Mouse (Mus musculus): ENCODE measurements around the gene Wwc1.

Gene Wwc1

DNA sequence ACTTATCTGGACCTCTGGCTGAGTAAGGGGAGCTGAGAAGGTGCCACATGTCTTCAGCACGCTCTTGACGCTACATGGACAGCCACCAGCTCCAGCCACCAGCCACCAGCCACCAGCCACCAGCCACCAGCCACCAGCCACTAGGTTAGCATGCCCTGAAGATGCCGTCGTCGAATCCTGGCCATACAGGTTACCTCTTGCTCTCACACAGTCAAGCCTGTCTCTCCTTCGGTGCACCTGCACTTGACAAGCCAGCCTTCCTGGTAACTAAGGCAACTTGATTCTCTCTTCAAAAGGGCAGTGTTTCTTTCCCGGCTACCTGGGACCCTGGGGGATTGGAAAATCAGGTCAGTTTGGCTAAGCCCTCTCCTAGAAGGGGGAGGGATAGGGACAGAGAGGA is 7.2 kb downstream of the Wwc1 start:
- no peak for DNase-seq (ENCODE audit: low read depth, low spot score)

DNA sequence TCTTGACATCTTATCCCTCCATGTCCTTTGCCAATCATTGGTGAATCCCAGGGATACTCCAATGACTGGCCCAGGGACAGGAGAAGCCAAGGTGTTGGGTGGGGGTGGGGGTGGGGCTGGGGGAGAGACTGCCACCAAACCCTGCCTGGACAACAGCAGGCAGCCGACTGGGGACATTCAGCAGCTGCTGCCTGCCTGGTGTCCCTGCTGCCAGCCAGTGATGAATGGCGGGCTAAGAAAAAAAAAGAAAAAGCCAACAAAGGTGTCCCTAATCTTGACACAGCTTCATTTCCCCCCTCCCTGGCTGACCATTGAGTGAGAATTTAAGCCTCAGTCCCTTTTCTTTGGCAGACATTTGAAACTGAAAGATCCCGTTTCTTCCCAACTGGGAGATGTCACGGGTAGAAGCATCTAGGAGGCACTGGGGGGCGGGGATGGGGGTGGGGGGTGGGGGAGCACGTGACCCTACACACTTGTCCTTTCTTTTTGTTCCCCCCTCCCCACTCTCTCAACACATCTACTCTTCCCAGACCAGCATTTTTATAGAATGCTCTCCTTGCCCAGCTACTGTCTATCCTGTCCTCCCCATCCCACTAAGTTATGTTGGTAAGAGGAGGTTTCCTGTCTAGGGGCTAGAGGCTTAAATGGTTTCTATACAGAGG is 7.9 kb downstream of the Wwc1 start:
- DNase-seq (ENCODE audit: low read depth, low spot score), result no peak

DNA sequence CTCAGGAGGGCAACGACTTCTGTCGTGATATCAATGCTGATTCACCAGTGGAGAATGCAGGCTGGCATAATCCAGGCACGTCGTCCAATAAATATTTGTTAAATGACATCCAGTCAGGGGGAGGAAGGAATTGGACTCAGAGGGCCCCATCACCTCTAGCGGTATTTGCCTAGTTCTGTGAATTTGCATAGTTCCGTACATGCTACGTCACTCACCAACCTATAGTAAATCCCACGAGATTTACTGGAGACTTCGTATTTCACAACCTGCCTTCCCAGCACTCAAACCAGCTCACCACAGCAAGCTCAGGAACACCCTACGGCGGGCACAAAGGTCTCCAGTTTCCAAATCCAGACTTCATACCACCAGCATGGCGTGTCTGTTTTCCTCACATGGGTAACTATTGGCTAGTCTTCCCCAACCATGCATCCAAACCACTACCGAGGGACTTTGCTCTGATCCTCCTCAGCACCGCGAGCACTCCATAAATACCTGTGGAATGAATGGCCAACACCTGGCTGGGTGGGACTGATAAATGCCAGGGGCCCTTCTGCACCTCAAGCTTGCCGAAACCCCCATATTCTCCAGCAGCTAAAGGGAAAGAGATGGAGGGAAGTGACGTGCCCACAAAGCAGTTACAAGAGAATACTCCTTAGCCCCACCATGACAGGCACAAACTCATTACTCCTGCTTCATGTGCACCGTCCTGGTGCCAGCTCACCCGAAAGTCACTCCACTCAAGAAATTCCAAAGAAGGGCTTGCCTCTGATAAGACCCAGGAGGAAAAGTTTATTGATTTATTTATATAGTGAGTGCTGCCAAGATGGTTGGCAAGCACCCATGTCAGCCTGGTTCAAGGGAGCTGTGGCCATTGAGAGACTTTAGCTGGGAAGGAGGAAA is 9.3 kb downstream of the Wwc1 start:
- DNase-seq (ENCODE audit: low read depth, low spot score), result no peak

DNA sequence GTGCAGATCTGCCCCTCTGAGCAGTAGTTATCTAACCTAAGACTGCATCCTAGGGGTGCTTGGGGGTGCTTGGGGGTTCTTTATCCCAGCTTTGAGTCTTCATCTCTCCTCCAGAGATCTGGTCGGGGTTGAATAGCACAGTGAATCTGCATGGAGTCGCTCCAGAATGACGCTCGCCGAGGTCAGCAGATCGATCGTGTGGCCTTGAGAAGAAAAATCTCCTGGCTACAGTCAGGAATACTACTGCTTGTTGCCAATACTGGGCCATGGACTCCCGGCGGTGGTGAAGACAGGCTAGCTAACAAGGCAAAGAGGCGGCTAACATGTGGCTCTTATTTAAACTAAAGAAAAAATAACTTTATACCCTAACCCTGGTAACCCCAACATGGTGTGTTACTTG is 12.0 kb downstream of the Wwc1 start:
- DNase-seq (ENCODE audit: low read depth, low spot score), result no peak

DNA sequence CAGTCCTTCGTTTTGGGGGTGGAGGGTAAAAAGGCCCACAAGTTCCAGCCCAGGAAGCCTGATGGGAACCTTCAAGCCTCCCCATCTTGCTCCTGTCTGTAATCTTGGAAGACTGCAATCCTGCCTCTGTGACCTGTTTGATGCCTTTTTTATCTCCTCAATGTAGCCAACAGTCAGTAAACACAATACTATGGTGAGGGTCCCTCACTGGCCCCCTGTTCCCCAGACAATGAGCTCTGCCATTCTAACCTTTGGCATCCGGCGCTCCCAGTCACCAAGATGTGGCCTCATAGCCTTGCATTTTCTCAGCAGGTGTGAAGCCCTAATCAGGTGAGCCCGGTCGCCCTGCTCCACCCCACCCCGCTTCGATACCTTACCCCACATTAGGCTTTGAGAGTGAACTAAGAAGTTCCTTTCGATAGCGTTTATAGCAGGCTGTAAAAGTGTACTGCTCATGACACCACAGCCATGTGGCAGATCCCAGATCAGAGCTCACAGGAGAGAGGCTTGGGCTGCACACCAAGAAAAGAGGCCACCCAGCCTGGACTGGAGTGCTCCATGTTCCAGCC is 16.3 kb downstream of the Wwc1 start:
- DNase-seq (ENCODE audit: low read depth, low spot score), result no peak

DNA sequence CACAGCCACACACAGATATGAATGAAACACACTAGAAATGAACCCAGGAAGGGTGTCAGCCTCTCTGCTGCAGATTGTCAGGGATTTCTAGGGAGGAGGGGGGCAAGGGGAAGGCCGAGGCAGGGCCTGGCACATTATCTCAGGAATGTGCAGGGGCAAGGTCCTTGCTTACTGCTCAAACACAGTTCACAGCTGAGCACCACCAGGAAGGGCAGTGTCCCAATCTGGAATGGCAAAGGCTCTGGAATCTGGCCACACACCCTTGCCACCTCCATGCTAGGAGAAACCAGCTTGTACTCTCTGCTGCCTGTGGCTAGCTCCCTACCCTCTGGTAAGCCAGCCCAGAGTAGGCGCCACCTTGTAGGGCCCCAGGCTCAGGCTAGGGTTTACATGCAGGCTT is 16.8 kb downstream of the Wwc1 start:
- no peak for DNase-seq (ENCODE audit: low read depth, low spot score)

DNA sequence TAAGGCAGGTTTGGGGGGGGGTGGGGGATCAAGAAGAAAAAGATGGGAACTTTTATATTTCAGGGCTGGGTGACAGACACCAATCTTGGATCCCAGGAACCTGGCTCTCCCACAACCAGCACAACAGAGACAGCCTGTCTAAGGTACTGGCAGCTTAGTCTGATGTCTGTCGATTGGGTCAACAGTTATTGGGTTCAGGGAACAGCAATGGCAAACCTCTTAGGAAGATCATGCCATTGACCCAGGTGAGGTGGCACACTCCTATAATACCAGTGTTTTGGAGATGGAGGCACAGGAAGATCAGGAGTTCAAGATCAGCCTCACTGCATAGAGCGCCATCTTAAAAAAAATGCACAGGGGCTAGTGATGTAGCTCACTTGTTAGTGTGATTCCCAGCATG is 17.9 kb downstream of the Wwc1 start:
- DNase-seq (ENCODE audit: low read depth, low spot score), result no peak

DNA sequence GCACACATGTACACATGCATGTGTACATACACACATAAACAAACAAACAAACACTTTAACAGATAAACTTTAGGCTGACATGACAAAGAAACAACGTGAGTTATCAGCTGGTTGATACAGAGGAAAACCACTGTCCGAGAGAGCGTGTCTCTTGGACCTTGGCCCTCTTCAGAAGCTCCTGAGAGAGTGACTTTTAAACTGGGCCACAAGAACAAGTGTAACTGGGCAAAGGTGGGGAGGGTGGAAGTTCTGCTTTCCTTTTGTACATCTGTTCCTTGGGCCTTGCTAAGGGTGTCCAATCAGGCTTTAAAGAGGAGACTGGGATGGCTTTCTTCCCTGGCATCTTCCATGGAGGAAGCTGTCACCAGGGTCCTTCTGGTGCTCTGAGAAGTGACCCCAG is 21.1 kb downstream of the Wwc1 start:
- DNase-seq (ENCODE audit: low read depth, low spot score), result no peak

DNA sequence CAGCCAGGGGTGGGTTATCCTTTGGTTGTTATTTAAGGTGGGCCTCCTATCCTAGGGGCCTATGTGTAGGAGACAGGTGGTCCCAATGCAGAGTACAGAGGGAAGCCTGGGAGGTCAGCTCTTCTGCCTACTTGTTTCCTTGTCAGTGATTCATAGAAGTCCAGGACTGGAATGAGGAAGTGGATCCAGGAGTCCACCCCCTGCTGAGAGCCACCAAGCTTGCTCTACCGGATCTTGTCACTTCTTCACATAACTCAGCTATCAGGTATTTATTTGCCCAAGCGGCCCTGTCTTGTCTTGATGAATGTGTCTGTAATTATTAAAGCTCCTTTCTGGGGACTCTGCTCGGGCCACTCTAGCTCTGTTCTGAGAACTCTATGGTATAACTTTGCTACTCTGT is 24.8 kb downstream of the Wwc1 start:
- peak; percentile 38 for DNase-seq (ENCODE audit: low read depth, low spot score)

DNA sequence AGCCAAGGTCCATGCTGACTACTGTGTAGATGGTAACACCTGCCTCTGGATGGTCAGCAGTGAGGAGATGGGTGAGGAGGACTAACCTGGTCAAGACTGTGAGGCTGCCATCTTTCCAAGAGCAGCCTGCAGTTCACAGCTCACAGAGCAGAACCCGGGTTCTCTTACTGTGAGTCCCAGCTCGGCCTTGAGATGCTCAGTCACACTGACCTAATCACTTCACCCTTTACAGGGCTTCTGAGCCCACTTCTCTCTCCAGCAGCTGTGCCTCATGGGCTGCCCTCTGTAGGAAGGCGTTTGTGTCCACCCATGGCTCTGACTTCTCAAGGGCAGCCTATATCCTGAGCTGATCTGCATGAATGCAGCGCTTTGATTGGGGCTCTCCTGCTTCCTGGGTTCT is 27.1 kb downstream of the Wwc1 start:
- DNase-seq (ENCODE audit: low read depth, low spot score), result no peak

DNA sequence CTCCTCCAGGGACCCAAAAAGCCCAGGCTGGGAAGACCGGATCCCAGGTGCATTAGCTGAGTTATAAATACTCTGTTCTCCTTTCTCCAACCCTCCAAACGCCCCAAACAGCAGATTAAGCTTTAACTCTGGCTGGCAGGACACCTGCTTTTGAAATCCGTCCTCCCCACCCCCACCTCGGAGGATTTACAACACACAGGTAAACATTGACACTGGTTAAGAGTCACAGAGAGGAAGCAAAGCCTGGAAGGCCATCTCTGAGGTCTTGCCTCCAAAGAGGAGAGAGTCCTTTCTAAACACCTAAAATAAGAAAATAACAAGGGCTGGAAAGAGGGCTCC is 28.6 kb downstream of the Wwc1 start:
- DNase-seq (ENCODE audit: low read depth, low spot score), result no peak

DNA sequence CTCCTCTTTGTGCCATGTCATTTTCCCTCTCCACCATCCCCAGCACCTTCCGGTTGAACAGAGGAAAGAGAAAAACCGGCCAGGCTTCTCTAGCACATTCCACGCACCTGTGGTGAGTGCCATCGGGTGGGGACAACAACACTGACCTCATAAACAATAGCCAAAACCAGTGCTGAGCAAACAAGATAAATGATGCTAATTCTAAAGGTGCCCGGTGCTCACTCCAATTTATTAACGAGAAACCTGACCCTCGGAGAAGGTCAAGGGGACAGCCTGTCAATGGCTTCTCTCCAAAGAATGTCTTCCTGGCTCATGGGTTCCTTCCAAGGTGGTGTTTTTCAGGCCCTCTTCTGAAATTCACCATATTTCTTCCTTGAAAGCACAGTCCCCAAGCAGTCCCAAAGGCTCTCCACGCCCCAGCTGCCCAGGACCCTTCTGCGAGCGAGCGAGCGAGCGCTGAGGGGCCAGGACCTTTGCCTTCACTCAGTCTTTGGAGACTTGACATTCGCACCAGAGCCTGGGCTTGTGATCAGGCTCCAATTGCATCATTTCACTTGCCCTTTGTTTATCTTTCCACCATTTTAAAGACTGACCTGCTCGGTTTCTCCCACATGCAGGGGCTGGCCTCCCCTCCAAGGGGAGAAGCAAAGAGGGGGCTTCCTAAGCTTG is 29.1 kb downstream of the Wwc1 start:
- DNase-seq (ENCODE audit: low read depth, low spot score), result no peak

DNA sequence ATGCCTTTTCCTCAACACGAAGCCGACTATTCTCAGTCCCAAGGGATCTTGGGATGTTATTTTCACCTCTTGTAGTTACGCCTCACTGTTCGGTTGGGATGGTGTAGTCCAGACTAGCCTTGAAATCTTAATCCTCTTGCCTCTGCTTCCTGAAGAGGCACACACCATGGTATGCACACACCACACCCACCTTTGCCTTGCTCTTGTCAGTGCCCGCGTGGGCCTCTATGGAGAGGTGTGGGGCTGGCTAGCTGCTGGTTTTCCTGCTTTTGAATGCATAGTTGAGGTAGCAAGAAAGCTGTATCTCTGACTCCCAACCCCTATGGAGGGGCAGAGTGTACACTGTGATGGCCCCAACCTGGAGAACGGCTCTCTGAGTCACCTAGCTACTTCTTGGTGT is 29.9 kb downstream of the Wwc1 start:
- DNase-seq (ENCODE audit: low read depth, low spot score), result no peak

DNA sequence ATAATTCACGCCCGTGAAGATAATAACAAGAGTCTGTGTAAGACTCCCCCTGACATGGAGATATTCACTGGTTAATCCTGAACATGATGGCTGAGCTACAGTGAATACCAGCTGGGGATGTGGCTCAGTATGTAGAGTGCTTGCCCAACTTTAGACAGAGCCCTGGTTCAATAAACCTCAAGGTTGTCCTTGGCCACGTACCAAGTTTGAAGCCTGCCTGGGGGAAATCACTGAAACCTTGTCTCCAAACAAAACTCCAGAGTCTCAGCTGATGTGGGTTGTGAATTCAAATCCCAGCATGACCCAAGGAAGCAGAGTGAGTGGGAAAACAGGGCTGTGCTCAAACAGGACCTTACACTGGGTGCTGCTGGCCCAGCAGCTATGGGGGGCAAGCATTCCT is 30.3 kb downstream of the Wwc1 start:
- DNase-seq (ENCODE audit: low read depth, low spot score), result no peak

DNA sequence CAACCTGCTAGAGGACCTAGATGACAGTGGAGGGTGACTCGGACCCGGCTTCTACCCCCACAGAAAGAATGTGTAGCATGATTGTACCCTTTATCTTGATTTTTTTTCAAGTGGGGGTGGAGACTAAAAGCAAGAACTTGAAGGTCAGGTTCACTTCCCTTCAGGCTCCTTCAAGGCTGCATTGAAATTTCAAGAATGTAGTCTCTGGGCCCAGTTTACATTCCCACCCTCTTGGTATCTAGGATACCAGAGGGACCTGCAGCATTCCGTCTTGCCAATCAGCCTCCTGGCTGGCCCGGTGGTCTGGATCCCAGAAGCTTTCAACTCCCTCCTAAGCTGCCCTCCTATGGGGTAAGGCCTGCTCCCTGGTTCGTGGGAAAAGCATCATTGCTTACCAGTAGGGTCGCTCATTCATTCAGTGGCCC is 31.9 kb downstream of the Wwc1 start:
- peak; percentile 44 for DNase-seq (ENCODE audit: low read depth, low spot score)

DNA sequence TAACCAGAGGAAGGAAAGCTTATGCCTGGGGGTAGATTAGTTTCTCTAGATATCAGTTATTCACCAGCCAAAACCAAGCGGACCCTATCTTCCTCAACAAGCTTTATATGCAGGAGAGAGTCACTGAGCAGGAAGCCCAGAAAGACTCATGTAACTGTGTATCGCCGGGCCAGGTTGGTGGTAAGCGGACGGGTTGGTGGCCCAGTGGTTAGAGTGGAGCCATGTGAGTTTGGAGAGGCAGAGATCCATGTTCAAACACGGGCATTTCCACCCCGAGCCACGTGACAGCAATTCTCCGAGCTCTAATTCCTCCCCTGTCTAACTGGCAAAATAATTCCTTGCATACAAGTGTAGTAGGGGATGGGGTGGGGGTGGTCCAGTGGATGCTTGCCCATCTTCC is 32.4 kb downstream of the Wwc1 start:
- no peak for DNase-seq (ENCODE audit: low read depth, low spot score)

DNA sequence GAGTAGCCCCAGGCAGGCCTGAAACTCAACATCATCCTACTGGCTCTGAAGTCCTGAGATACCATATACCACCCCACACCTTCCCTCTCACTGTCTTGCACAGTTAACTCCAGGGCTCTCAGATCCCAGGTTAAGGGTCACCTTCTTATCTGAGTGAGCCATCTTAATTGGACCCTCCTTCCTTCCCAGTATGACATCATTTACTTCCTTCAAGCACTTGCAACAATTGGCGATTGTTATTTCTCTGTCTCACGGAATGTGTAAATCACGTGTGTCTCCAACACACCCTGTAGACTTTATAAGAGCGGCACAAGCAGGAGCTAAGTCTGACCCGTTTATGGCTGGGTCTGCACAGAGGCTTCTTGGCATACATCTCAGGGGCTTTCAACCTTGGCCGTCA is 35.1 kb downstream of the Wwc1 start:
- no peak for DNase-seq (ENCODE audit: low read depth, low spot score)

DNA sequence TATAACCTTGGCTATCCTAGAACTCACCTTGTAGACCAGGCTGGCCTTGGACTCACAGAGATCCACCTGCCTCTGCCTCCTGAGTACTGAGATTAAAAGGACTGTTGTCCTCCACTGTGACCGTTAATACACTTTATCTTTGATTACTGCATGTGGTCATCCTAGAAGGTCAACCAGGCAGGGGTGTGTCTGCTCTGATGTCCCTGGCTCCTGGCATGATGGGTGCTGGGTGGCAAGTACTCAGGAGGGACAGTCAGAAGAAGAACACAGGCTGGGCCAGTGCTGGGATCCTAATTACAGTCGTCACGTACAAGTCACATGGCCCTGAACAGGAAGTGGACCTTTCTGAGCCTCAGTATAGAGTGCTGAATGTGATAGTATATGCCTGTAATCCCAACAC is 38.7 kb downstream of the Wwc1 start:
- DNase-seq (ENCODE audit: low read depth, low spot score), result no peak

DNA sequence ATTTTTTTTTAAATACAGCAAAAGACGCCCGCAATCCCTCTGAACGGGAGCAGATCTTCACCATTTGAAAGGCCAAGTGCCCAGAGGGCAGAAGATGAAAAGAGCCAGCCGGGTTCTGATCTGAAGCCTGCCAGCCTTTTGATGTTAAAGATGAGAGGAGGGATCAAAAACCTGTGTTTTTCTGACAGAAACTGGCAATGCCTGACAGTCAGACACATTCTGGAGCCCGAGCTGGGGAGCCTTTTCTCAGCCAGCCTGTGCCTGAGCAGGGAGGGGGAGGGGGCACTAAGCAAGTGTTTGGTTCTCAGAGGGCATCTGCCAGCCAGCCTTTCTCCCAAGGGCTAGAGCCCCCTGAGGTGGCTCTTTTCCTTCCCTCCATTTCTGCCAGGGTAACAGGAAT is 39.3 kb downstream of the Wwc1 start:
- DNase-seq (ENCODE audit: low read depth, low spot score), result no peak

DNA sequence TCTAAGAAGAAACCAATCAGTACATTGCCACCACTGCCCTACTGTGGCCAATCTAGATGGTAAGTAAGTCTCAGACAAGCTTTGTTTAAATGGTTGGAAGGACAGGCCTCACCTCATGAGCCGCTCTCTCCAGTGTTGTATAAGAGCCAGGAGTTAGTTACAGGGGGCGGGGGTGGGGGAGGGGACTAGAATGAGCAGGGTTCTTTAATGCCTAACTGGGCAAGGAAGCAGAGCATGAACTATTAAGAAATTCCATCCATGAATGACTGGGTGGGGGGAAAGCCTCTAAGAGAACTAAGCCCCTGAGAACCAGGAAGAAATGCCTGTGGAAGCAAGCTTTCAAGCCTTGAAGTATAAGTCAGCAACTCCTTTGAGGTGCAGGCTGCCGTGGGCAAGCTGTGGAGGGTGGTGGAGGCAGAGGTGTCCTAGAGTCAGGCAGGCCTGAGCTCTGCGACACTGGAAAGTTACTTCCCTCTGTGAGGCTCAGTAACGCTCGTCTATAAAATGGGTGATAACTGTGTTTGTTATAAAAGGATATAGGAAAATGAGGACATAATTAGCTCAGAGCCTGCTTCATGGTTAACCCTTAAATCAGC is 41.4 kb downstream of the Wwc1 start:
- no peak for DNase-seq (ENCODE audit: low read depth, low spot score)

DNA sequence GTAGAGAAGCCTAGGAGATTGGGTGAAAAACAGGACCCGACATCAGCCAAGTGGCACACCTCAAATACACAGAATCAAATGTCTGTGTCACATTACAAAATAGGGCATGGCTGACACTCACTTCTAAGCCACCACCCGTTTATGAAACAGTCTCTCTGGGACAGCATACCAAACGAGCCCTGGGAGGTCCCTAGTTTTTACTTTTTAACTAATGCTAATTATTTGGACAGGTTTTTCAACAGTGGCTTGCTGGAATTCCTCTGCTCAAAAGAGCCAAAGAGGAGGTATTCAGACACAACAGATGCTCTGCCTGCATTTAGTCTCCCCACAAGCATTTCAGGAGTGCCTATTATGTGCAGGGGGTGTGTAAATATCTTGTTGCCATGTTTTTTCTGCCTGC is 44.7 kb downstream of the Wwc1 start:
- DNase-seq (ENCODE audit: low read depth, low spot score), result no peak

DNA sequence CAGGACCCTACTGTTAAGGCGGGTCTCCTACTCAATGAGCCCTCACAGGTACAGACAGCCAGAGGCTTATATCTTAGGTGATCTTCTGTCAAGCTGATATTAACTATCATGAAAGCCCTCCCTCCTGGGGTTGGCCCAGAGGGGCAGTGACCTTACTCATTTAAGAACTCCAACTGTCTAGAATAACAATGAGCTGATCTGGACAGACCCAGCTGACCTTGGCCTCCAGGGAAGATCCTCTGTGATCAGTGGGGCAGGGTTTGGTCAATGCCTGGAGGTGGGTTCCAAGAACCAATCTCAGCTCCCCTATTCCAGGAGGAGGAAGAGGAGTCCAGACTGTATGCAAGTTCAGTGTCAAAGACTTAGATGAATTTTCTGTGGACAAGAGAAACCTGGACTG is 45.2 kb downstream of the Wwc1 start:
- no peak for DNase-seq (ENCODE audit: low read depth, low spot score)
